Mouse (Mus musculus) hindbrain, embryonic 13.5 days (tissue): ENCODE results near the gene Adam23. TPM values are rescaled to one million over a fixed set of nuclear protein-coding genes. Genes with fewer than 3 reads are reported as not detected.

Source experiments
- ATAC-seq: fragments of 200-750 bp; cut with Nextera tagmentation; 2 replicates; pipeline ENCODE4 v1.8.0; 2017; ENCODE audit warnings: moderate TSS enrichment; ENCODE audit not compliant: low FRiP score
- H3K27ac ChIP-seq: fragments of 300-500 bp; sonication (generic); 2 replicates; pipeline ENCODE4 v1.5.1; 2015; ENCODE audit warnings: inconsistent platforms, mild to moderate bottlenecking, moderate library complexity
- H3K27me3 ChIP-seq: fragments of 300-500 bp; sonication (generic); 2 replicates; pipeline ENCODE4 v1.6.1; 2015; ENCODE audit warnings: mild to moderate bottlenecking, inconsistent platforms
- H3K36me3 ChIP-seq: fragments of 300-500 bp; sonication (generic); 2 replicates; pipeline ENCODE4 v1.6.1; 2015; ENCODE audit warnings: mild to moderate bottlenecking, inconsistent platforms
- H3K4me1 ChIP-seq: fragments of 300-500 bp; sonication (generic); replicated peaks from 2 replicates; pipeline ENCODE4 v1.6.1; 2015; ENCODE audit warnings: inconsistent platforms
- H3K4me2 ChIP-seq: fragments of 300-500 bp; sonication (generic); 2 replicates; pipeline ENCODE4 v1.6.1; 2015; ENCODE audit warnings: inconsistent platforms, mild to moderate bottlenecking, moderate library complexity
- H3K4me3 ChIP-seq: fragments of 300-500 bp; sonication (generic); 2 replicates; pipeline ENCODE4 v1.5.1; 2015; ENCODE audit warnings: mild to moderate bottlenecking, inconsistent platforms
- H3K9ac ChIP-seq: fragments of 300-500 bp; sonication (generic); 2 replicates; pipeline ENCODE4 v1.6.1; 2015; ENCODE audit warnings: mild to moderate bottlenecking, inconsistent platforms
- H3K9me3 ChIP-seq: fragments of 300-500 bp; sonication (generic); 2 replicates; pipeline ENCODE4 v1.6.1; 2016; ENCODE audit warnings: inconsistent platforms
- WGBS: fragments of 180-500 bp; shearing (Covaris S2); methylation state at CpG from one replicate; pipeline ENCODE4 v1.1.7; 2015; 5-methylcytosine and 5-hydroxymethylcytosine counted together
- polyA plus RNA-seq: library from polyadenylated mRNA; unstranded; fragments of >200 nt; fragmentation: Nextera tagmentation; extraction: Ambion mirVana; gene quantifications from 2 replicates; pipeline ENCODE4 v1.2.1, GENCODE M21; 2015

Adam23 gene
- 12.0 and 13.3 TPM in 2 replicates for polyA plus RNA-seq

- under 1% methylated on average over 32 of the region's 41 CpGs for WGBS
- peak within 1 kb of the TSS; percentile 81 for H3K4me3 ChIP-seq
- peak; percentile 91 for ATAC-seq
- no peaks in the 10 kb centered on the region for H3K27me3 ChIP-seq
- no peaks in the 10 kb centered on the region for H3K36me3 ChIP-seq
- H3K9ac ChIP-seq = peak within 1 kb of the TSS; percentile 93
- H3K4me2 ChIP-seq = peak within 1 kb of the TSS; percentile 90
- peak within 1 kb of the TSS; percentile 85 for H3K27ac ChIP-seq
- peaks cover 14% of the 10 kb centered on the region; the same call in 1 of the 2 replicates for H3K4me1 ChIP-seq
- H3K9me3 ChIP-seq = no peaks in the 10 kb centered on the region
Observed at GRCm38 (mm10) chr1:63445656-63446046, at the start of gene Adam23. Adam23 (plus strand) TSS chr1:63445891.

- 74% methylated on average over 5 of the region's 5 CpGs for WGBS
- no peak overlapping the region for H3K27ac ChIP-seq
- no peak overlapping the region for H3K9ac ChIP-seq
Observed at GRCm38 (mm10) chr1:63401130-63401529, 44.6 kb upstream of the Adam23 start.

GRCm38 (mm10) chr1:63403601-63404000 is 42.1 kb upstream of the Adam23 start:
- Histone ChIP-seq H3K9me3 (no peaks in the 10 kb centered on the region), H3K4me3 (no peak overlapping the region), H3K36me3 (no peaks in the 10 kb centered on the region), H3K27ac (no peak overlapping the region), H3K4me2 (no peak overlapping the region), H3K9ac (no peak overlapping the region), H3K4me1 (no peaks in the 10 kb centered on the region), H3K27me3 (no peaks in the 10 kb centered on the region)
- 47% methylated on average over 4 of the region's 4 CpGs for WGBS
- no peak for ATAC-seq

More at GRCm38 (mm10) chr1:63401130-63401529, 44.6 kb upstream of the Adam23 start:
- Histone ChIP-seq H3K4me3 (no peak overlapping the region), H3K4me1 (no peaks in the 10 kb centered on the region), H3K36me3 (no peaks in the 10 kb centered on the region), H3K27me3 (no peaks in the 10 kb centered on the region), H3K4me2 (no peak overlapping the region), H3K9me3 (no peaks in the 10 kb centered on the region)
- ATAC-seq = no peak

- no peak overlapping the region for H3K4me3 ChIP-seq
- no peaks in the 10 kb centered on the region for H3K27me3 ChIP-seq
- no peak for ATAC-seq
- H3K9ac ChIP-seq = no peak overlapping the region
- H3K36me3 ChIP-seq = no peaks in the 10 kb centered on the region
- H3K4me1 ChIP-seq = no peaks in the 10 kb centered on the region
- no peaks in the 10 kb centered on the region for H3K9me3 ChIP-seq
- 76% methylated on average over 6 of the region's 6 CpGs for WGBS
- H3K27ac ChIP-seq = no peak overlapping the region
- no peak overlapping the region for H3K4me2 ChIP-seq
Observed at GRCm38 (mm10) chr1:63408344-63408743, 37.3 kb upstream of the Adam23 start.

GRCm38 (mm10) chr1:63418491-63418890 is 27.2 kb upstream of the Adam23 start:
- H3K27ac ChIP-seq = no peak overlapping the region
- H3K4me1 ChIP-seq = no peaks in the 10 kb centered on the region; the same call in 1 of the 2 replicates
- no peak for ATAC-seq
- H3K36me3 ChIP-seq = no peaks in the 10 kb centered on the region
- WGBS = 73% methylated on average over 8 of the region's 8 CpGs
- H3K27me3 ChIP-seq = no peaks in the 10 kb centered on the region
- H3K4me2 ChIP-seq = no peak overlapping the region
- no peak overlapping the region for H3K4me3 ChIP-seq
- H3K9ac ChIP-seq = no peak overlapping the region
- H3K9me3 ChIP-seq = no peaks in the 10 kb centered on the region

GRCm38 (mm10) chr1:63430668-63431067 is 15.0 kb upstream of the Adam23 start:
- no peak overlapping the region for H3K9ac ChIP-seq
- no peaks in the 10 kb centered on the region for H3K36me3 ChIP-seq
- H3K27ac ChIP-seq = no peak overlapping the region
- ATAC-seq = no peak
- H3K4me3 ChIP-seq = no peak overlapping the region
- no peaks in the 10 kb centered on the region for H3K27me3 ChIP-seq
- 88% methylated on average over 6 of the region's 6 CpGs for WGBS
- H3K4me1 ChIP-seq = no peaks in the 10 kb centered on the region
- no peak overlapping the region for H3K4me2 ChIP-seq
- no peaks in the 10 kb centered on the region for H3K9me3 ChIP-seq

GRCm38 (mm10) chr1:63431166-63431565 is 14.5 kb upstream of the Adam23 start:
- Histone ChIP-seq H3K9me3 (no peaks in the 10 kb centered on the region), H3K4me2 (no peak overlapping the region), H3K9ac (no peak overlapping the region), H3K4me3 (no peak overlapping the region), H3K36me3 (no peaks in the 10 kb centered on the region), H3K27me3 (no peaks in the 10 kb centered on the region), H3K4me1 (no peaks in the 10 kb centered on the region), H3K27ac (no peak overlapping the region)
- 88% methylated on average over 8 of the region's 8 CpGs for WGBS
- ATAC-seq = no peak

GRCm38 (mm10) chr1:63431842-63432241 is 13.8 kb upstream of the Adam23 start:
- H3K4me3 ChIP-seq = no peak overlapping the region
- no peaks in the 10 kb centered on the region for H3K9me3 ChIP-seq
- no peak overlapping the region for H3K27ac ChIP-seq
- ATAC-seq = no peak
- H3K27me3 ChIP-seq = no peaks in the 10 kb centered on the region
- H3K9ac ChIP-seq = no peak overlapping the region
- no peaks in the 10 kb centered on the region for H3K36me3 ChIP-seq
- no peak overlapping the region for H3K4me2 ChIP-seq
- 48% methylated on average over 3 of the region's 3 CpGs for WGBS
- no peaks in the 10 kb centered on the region for H3K4me1 ChIP-seq

- no peak overlapping the region for H3K4me2 ChIP-seq
- no peak overlapping the region for H3K9ac ChIP-seq
- H3K27me3 ChIP-seq = no peaks in the 10 kb centered on the region
- no peak overlapping the region for H3K4me3 ChIP-seq
- ATAC-seq = no peak
- H3K27ac ChIP-seq = no peak overlapping the region
- no peaks in the 10 kb centered on the region for H3K4me1 ChIP-seq
- H3K36me3 ChIP-seq = no peaks in the 10 kb centered on the region
- no peaks in the 10 kb centered on the region for H3K9me3 ChIP-seq
- WGBS = 73% methylated on average over 7 of the region's 7 CpGs
Observed at GRCm38 (mm10) chr1:63434052-63434451, 11.6 kb upstream of the Adam23 start.

GRCm38 (mm10) chr1:63437529-63437928 is 8.2 kb upstream of the Adam23 start:
- Histone ChIP-seq H3K9me3 (no peaks in the 10 kb centered on the region), H3K9ac (no peak overlapping the region), H3K27ac (no peak overlapping the region), H3K4me1 (no peaks in the 10 kb centered on the region), H3K36me3 (no peaks in the 10 kb centered on the region), H3K27me3 (no peaks in the 10 kb centered on the region), H3K4me2 (no peak overlapping the region), H3K4me3 (no peak overlapping the region)
- 69% methylated on average over 3 of the region's 3 CpGs for WGBS
- no peak for ATAC-seq

GRCm38 (mm10) chr1:63442186-63442585 is 3.5 kb upstream of the Adam23 start:
- H3K4me3 ChIP-seq = no peak overlapping the region
- 38% methylated on average over 2 of the region's 2 CpGs for WGBS
- no peak overlapping the region for H3K27ac ChIP-seq
- H3K4me2 ChIP-seq = no peak overlapping the region
- H3K9ac ChIP-seq = no peak overlapping the region
- peaks cover 13% of the 10 kb centered on the region; the same call in 1 of the 2 replicates for H3K4me1 ChIP-seq
- H3K27me3 ChIP-seq = no peaks in the 10 kb centered on the region
- H3K36me3 ChIP-seq = no peaks in the 10 kb centered on the region
- no peak for ATAC-seq
- H3K9me3 ChIP-seq = no peaks in the 10 kb centered on the region

GRCm38 (mm10) chr1:63442616-63443015 is 3.1 kb upstream of the Adam23 start:
- peaks cover 14% of the 10 kb centered on the region; the same call in 1 of the 2 replicates for H3K4me1 ChIP-seq
- H3K4me3 ChIP-seq = no peak overlapping the region
- 71% methylated on average over 4 of the region's 4 CpGs for WGBS
- H3K27ac ChIP-seq = no peak overlapping the region
- no peaks in the 10 kb centered on the region for H3K9me3 ChIP-seq
- no peak overlapping the region for H3K4me2 ChIP-seq
- no peak for ATAC-seq
- no peaks in the 10 kb centered on the region for H3K27me3 ChIP-seq
- no peaks in the 10 kb centered on the region for H3K36me3 ChIP-seq
- no peak overlapping the region for H3K9ac ChIP-seq

- peak overlapping the region; percentile 81 for H3K4me3 ChIP-seq
- no peaks in the 10 kb centered on the region for H3K9me3 ChIP-seq
- H3K27me3 ChIP-seq = no peaks in the 10 kb centered on the region
- H3K27ac ChIP-seq = peak overlapping the region; percentile 85
- peaks cover 14% of the 10 kb centered on the region; the same call in 1 of the 2 replicates for H3K4me1 ChIP-seq
- peak overlapping the region; percentile 93 for H3K9ac ChIP-seq
- peak; percentile 65 for ATAC-seq
- 57% methylated on average over 10 of the region's 10 CpGs for WGBS
- H3K4me2 ChIP-seq = peak overlapping the region; percentile 90
- no peaks in the 10 kb centered on the region for H3K36me3 ChIP-seq
Observed at GRCm38 (mm10) chr1:63445149-63445609, 512 bp upstream of the Adam23 start.
